ENCODE assay signal across 11 mouse cellular contexts in the genomic region with DNA sequence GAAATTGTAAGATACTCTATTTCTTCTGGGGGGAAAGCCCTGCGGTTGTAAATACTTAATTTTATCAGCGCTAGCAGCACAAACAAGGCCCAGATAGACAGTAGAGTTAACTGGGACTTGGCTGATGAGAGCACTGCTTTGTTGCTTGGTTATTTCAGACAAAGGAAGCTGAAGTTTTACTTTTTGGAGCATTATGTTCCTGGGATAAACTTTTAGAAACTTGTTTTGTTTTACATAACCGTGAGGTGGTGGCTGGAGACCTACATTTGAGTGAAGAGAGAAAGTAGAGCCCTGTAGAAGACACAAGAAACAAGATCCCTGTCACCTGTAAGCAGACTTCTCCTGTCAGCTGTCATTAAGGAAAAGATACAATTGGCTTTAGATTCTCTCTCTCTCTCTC. TPM values are rescaled to one million over a fixed set of nuclear protein-coding genes. Genes with fewer than 3 reads are reported as not detected.
DNase-seq lines count a peak whose midpoint lies in the region; ATAC-seq lines count a peak whose summit lies in the region.
"Had no signal": no experiment of that assay in that cellular context is flagged by ENCODE, and none has a peak within 500 bp of the region (broad histone marks: within the 10 kb centered on the region; RNA-seq: fewer than 3 reads in every experiment).

No protein-coding gene starts in this region.

- H3K4me2 ChIP-seq in hindbrain, embryonic 11.5 days (replicated peaks; ENCODE audit: low read depth, low read length): no peak overlapping the region; the same call in 1 of the 2 replicates
- H3K4me2 ChIP-seq in embryonic facial prominence, embryonic 13.5 days: peak overlapping the region; percentile 94
- H3K4me2 ChIP-seq in hindbrain, embryonic 12.5 days (replicated peaks): peak overlapping the region; percentile 95
- H3K4me2 ChIP-seq in midbrain, embryonic 15.5 days: peak overlapping the region; percentile 93

- no peak overlapping the region for H3K9ac ChIP-seq in hindbrain, embryonic 11.5 days (ENCODE audit: low read depth, low read length)
- H3K9ac ChIP-seq in embryonic facial prominence, embryonic 13.5 days: no peak overlapping the region
- H3K9ac ChIP-seq in hindbrain, embryonic 12.5 days: no peak overlapping the region
- H3K9ac ChIP-seq in midbrain, embryonic 15.5 days: peak overlapping the region; percentile 66
- H3K9ac ChIP-seq: liver, embryonic 13.5 days had no signal

- H3K27ac ChIP-seq in hindbrain, embryonic 10.5 days: no peak overlapping the region
- no peak overlapping the region for H3K27ac ChIP-seq in hindbrain, embryonic 11.5 days (ENCODE audit: low read depth, low read length)
- no peak overlapping the region for H3K27ac ChIP-seq in embryonic facial prominence, embryonic 13.5 days
- no peak overlapping the region for H3K27ac ChIP-seq in hindbrain, embryonic 12.5 days
- no peak overlapping the region for H3K27ac ChIP-seq in midbrain, embryonic 15.5 days
- H3K27ac ChIP-seq: liver, embryonic 13.5 days had no signal

- H3K36me3 ChIP-seq in hindbrain, embryonic 10.5 days: no peaks in the 10 kb centered on the region
- no peaks in the 10 kb centered on the region for H3K36me3 ChIP-seq in hindbrain, embryonic 11.5 days (ENCODE audit: control insufficient read depth, insufficient read depth, low read length)
- no peaks in the 10 kb centered on the region for H3K36me3 ChIP-seq in embryonic facial prominence, embryonic 13.5 days
- no peaks in the 10 kb centered on the region for H3K36me3 ChIP-seq in hindbrain, embryonic 12.5 days
- H3K36me3 ChIP-seq in midbrain, embryonic 15.5 days (replicated peaks): no peaks in the 10 kb centered on the region
- H3K36me3 ChIP-seq: liver, embryonic 13.5 days had no signal

- WGBS in hindbrain, embryonic 10.5 days: 68% methylated on average over 3 of the region's 3 CpGs
- WGBS in hindbrain, embryonic 11.5 days: 73% methylated on average over 3 of the region's 3 CpGs
- WGBS in embryonic facial prominence, embryonic 13.5 days: 65% methylated on average over 3 of the region's 3 CpGs
- WGBS in hindbrain, embryonic 12.5 days: 71% methylated on average over 3 of the region's 3 CpGs
- 76% methylated on average over 3 of the region's 3 CpGs for WGBS in midbrain, embryonic 15.5 days

- H3K4me1 ChIP-seq in hindbrain, embryonic 10.5 days (replicated peaks): peaks cover 26% of the 10 kb centered on the region
- H3K4me1 ChIP-seq in hindbrain, embryonic 11.5 days (replicated peaks; ENCODE audit: control insufficient read depth, insufficient read depth, low read length): 0 out of 2 replicates have a peak, but pooled peaks cover 2% of the 10 kb centered on the region
- H3K4me1 ChIP-seq in embryonic facial prominence, embryonic 13.5 days: peaks cover 20% of the 10 kb centered on the region
- H3K4me1 ChIP-seq in hindbrain, embryonic 12.5 days: peaks cover 20% of the 10 kb centered on the region
- H3K4me1 ChIP-seq in midbrain, embryonic 15.5 days: peaks cover 21% of the 10 kb centered on the region
- H3K4me1 ChIP-seq: liver, embryonic 13.5 days had no signal

- ATAC-seq in hindbrain, embryonic 11.5 days (ENCODE audit: low FRiP score): no peak
- ATAC-seq in embryonic facial prominence, embryonic 13.5 days (ENCODE audit: insufficient number of reproducible peaks, insufficient read depth, low FRiP score, low TSS enrichment, low read depth): no peak
- ATAC-seq in hindbrain, embryonic 12.5 days (ENCODE audit: low FRiP score): no peak
- no peak for ATAC-seq in midbrain, embryonic 15.5 days (replicated peaks)

- H3K4me3 ChIP-seq in hindbrain, embryonic 10.5 days: peak overlapping the region; percentile 69
- no peak overlapping the region for H3K4me3 ChIP-seq in hindbrain, embryonic 11.5 days (ENCODE audit: low read depth, low read length)
- H3K4me3 ChIP-seq in embryonic facial prominence, embryonic 13.5 days: peak overlapping the region; percentile 56
- peak overlapping the region; percentile 52; the same call in 1 of the 2 replicates for H3K4me3 ChIP-seq in hindbrain, embryonic 12.5 days
- peak overlapping the region; percentile 68 for H3K4me3 ChIP-seq in midbrain, embryonic 15.5 days

- no peaks in the 10 kb centered on the region for H3K9me3 ChIP-seq in hindbrain, embryonic 10.5 days
- H3K9me3 ChIP-seq in hindbrain, embryonic 11.5 days (ENCODE audit: control insufficient read depth, low read length): no peaks in the 10 kb centered on the region
- no peaks in the 10 kb centered on the region for H3K9me3 ChIP-seq in embryonic facial prominence, embryonic 13.5 days
- H3K9me3 ChIP-seq in hindbrain, embryonic 12.5 days (replicated peaks): no peaks in the 10 kb centered on the region
- H3K9me3 ChIP-seq in midbrain, embryonic 15.5 days: no peaks in the 10 kb centered on the region
- H3K9me3 ChIP-seq: liver, embryonic 13.5 days had no signal

- no peak for DNase-seq in hindbrain, embryonic 10.5 days (ENCODE audit: low spot score)
- DNase-seq in hindbrain, embryonic 11.5 days (ENCODE audit: low spot score): no peak
- no peak for DNase-seq in embryo, embryonic 10 days (ENCODE audit: low spot score)
- DNase-seq in adrenal gland, postnatal 14 days: no peak
- no peak for DNase-seq in cerebellum, adult 11-12 months
- DNase-seq: liver, embryonic 13.5 days had no signal

- peaks cover 59% of the 10 kb centered on the region for H3K27me3 ChIP-seq in hindbrain, embryonic 10.5 days (ENCODE audit: insufficient read depth, poor library complexity, severe bottlenecking)
- H3K27me3 ChIP-seq in hindbrain, embryonic 11.5 days (ENCODE audit: control insufficient read depth, insufficient read depth, low read length): peaks cover 15% of the 10 kb centered on the region
- peaks cover 66% of the 10 kb centered on the region for H3K27me3 ChIP-seq in embryonic facial prominence, embryonic 13.5 days
- H3K27me3 ChIP-seq in hindbrain, embryonic 12.5 days: peaks cover 42% of the 10 kb centered on the region
- peaks cover 12% of the 10 kb centered on the region; the same call in 1 of the 2 replicates for H3K27me3 ChIP-seq in midbrain, embryonic 15.5 days (replicated peaks)
- H3K27me3 ChIP-seq: CH12.LX had no signal

RNA-seq across cellular contexts. Expression of gene Kcnc2, which starts 1.4 kb away (rescaled TPM):
- 0.81 and 0.93 TPM in 2 replicates for polyA plus RNA-seq in hindbrain, embryonic 10.5 days (2016; fragmentation: Nextera tagmentation; extraction: Ambion mirVana)
- 0.86 and 1.2 TPM in 2 replicates for polyA plus RNA-seq in hindbrain, embryonic 11.5 days (2014; fragmentation: Nextera tagmentation; extraction: Ambion mirVana)
- 0.89 and 1.2 TPM in 2 replicates for polyA plus RNA-seq in embryonic facial prominence, embryonic 13.5 days (2015; fragmentation: Nextera tagmentation; extraction: Ambion mirVana)
- 2.3 and 2.7 TPM in 2 replicates for polyA plus RNA-seq in hindbrain, embryonic 12.5 days (2016; fragmentation: Nextera tagmentation; extraction: Ambion mirVana)
- 6.1 and 7.8 TPM in 2 replicates for polyA plus RNA-seq in midbrain, embryonic 15.5 days (2015; fragmentation: Nextera tagmentation; extraction: Ambion mirVana)
- 0.30 and 0.64 TPM in 2 replicates for total RNA-seq in adrenal gland, postnatal 14 days (2021)
- total RNA-seq: CH12.LX; monocyte, adult 5-6 weeks had no signal
